ENCODE assay signal across 8 mouse cellular contexts in the genomic region with DNA sequence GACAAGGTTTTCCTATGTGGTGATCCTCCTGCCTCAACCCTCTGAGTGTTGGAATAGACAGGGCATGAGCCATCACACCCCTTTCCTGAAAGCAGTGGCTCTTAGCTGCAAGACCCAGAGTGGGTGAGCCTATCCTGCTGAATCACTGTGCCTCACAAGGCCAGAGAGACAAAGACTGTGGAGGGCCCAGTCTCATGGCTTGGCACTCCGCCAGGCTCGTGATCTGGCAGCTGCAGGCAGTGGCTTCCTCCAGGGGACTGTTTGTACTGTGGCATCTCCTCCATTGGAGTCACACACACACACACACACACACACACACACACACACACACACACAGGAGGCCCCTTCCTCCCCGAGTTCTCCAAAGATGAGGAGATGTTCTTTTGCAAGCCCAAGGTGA. TPM values are rescaled to one million over a fixed set of nuclear protein-coding genes. Genes with fewer than 3 reads are reported as not detected.
DNase-seq lines count a peak whose midpoint lies in the region; ATAC-seq and TF ChIP-seq lines count a peak whose summit lies in the region.

No protein-coding gene starts in this region.

- no peak for TF ChIP-seq CTCF in heart, postnatal 0 days (IDR thresholded peaks at IDR 0.05; ENCODE audit: low read depth)

- H3K4me3 ChIP-seq in neural tube, embryonic 11.5 days (ENCODE audit: low read depth, low read length), result no peak overlapping the region
- no peak overlapping the region for H3K4me3 ChIP-seq in forebrain, embryonic 12.5 days (replicated peaks)
- no peak overlapping the region for H3K4me3 ChIP-seq in heart, postnatal 0 days (ENCODE audit: low read depth, low read length)
- H3K4me3 ChIP-seq in lung, embryonic 16.5 days (ENCODE audit: low read length), result no peak overlapping the region

- H3K27ac ChIP-seq in neural tube, embryonic 11.5 days (ENCODE audit: low read depth, low read length), result no peak overlapping the region
- peak overlapping the region; percentile 79 for H3K27ac ChIP-seq in forebrain, embryonic 12.5 days
- peak overlapping the region; percentile 85 for H3K27ac ChIP-seq in heart, postnatal 0 days (ENCODE audit: low read depth)
- H3K27ac ChIP-seq in lung, embryonic 16.5 days (ENCODE audit: low read length), result peak overlapping the region; percentile 17; the same call in 1 of the 2 replicates

- H3K4me1 ChIP-seq in neural tube, embryonic 11.5 days (ENCODE audit: control insufficient read depth, insufficient read depth, low read length), result no peaks in the 10 kb centered on the region
- peaks cover 9% of the 10 kb centered on the region for H3K4me1 ChIP-seq in forebrain, embryonic 12.5 days
- peaks cover 9% of the 10 kb centered on the region for H3K4me1 ChIP-seq in heart, postnatal 0 days (ENCODE audit: control insufficient read depth, insufficient read depth)
- H3K4me1 ChIP-seq in lung, embryonic 16.5 days (replicated peaks; ENCODE audit: control insufficient read depth, insufficient read depth, low read length), result peaks cover 5% of the 10 kb centered on the region

- no peaks in the 10 kb centered on the region for H3K27me3 ChIP-seq in neural tube, embryonic 11.5 days (ENCODE audit: control insufficient read depth, insufficient read depth, low read length)
- H3K27me3 ChIP-seq in forebrain, embryonic 12.5 days, result no peaks in the 10 kb centered on the region
- H3K27me3 ChIP-seq in heart, postnatal 0 days (ENCODE audit: control insufficient read depth, insufficient read depth, low read length), result no peaks in the 10 kb centered on the region
- no peaks in the 10 kb centered on the region for H3K27me3 ChIP-seq in lung, embryonic 16.5 days (ENCODE audit: control insufficient read depth, insufficient read depth, low read depth, low read length)

- no peaks in the 10 kb centered on the region for H3K36me3 ChIP-seq in neural tube, embryonic 11.5 days (ENCODE audit: control insufficient read depth, insufficient read depth, low read length)
- H3K36me3 ChIP-seq in forebrain, embryonic 12.5 days (replicated peaks), result no peaks in the 10 kb centered on the region
- no peaks in the 10 kb centered on the region for H3K36me3 ChIP-seq in heart, postnatal 0 days (replicated peaks; ENCODE audit: control insufficient read depth, insufficient read depth, low read length)
- H3K36me3 ChIP-seq in lung, embryonic 16.5 days (ENCODE audit: control insufficient read depth, insufficient read depth, low read length), result no peaks in the 10 kb centered on the region

- ATAC-seq in neural tube, embryonic 11.5 days (ENCODE audit: insufficient read depth, low FRiP score, low TSS enrichment), result peak; percentile 60; the same call in 1 of the 2 replicates
- ATAC-seq in forebrain, embryonic 12.5 days (ENCODE audit: low FRiP score), result peak; percentile 93
- ATAC-seq in heart, postnatal 0 days (ENCODE audit: insufficient read depth, low read depth), result peak; percentile 93
- peak; percentile 94 for ATAC-seq in lung, embryonic 16.5 days (ENCODE audit: low read depth)

- no peak overlapping the region for H3K4me2 ChIP-seq in neural tube, embryonic 11.5 days (ENCODE audit: low read depth)
- no peak overlapping the region for H3K4me2 ChIP-seq in forebrain, embryonic 12.5 days
- H3K4me2 ChIP-seq in heart, postnatal 0 days (ENCODE audit: low read depth, low read length), result no peak overlapping the region
- H3K4me2 ChIP-seq in lung, embryonic 16.5 days (ENCODE audit: low read depth, low read length), result no peak overlapping the region

- no peak overlapping the region for H3K9ac ChIP-seq in neural tube, embryonic 11.5 days (ENCODE audit: low read length)
- no peak overlapping the region for H3K9ac ChIP-seq in forebrain, embryonic 12.5 days
- no peak overlapping the region for H3K9ac ChIP-seq in heart, postnatal 0 days (replicated peaks; ENCODE audit: low read depth, low read length)
- 0 out of 2 replicates have a peak overlapping the region, but pooled peaks have one; percentile 6 for H3K9ac ChIP-seq in lung, embryonic 16.5 days (ENCODE audit: low read length)

- 78% methylated on average over 3 of the region's 3 CpGs for WGBS in neural tube, embryonic 11.5 days
- WGBS in forebrain, embryonic 12.5 days, result 36% methylated on average over 3 of the region's 3 CpGs
- WGBS in heart, postnatal 0 days, result 21% methylated on average over 3 of the region's 3 CpGs
- 19% methylated on average over 3 of the region's 3 CpGs for WGBS in lung, embryonic 16.5 days

- TF ChIP-seq EP300 in heart, postnatal 0 days (IDR thresholded peaks at IDR 0.05; ENCODE audit: low read depth), result peak; percentile 97

- peak; percentile 72 for DNase-seq in neural tube, embryonic 11.5 days (ENCODE audit: low spot score)
- no peak for DNase-seq in neural tube, embryonic 10.5 days (ENCODE audit: extremely low spot score, low spot score)
- DNase-seq in heart, postnatal 0 days (ENCODE audit: low spot score), result peak; percentile 91
- DNase-seq in kidney, postnatal 36 days, result peak; percentile 93 to 96
- DNase-seq in ovary, postnatal 10 days (ENCODE audit: low spot score), result peak; percentile 32
- peak; percentile 76 to 79 for DNase-seq in thymus, postnatal 10 days (ENCODE audit: low spot score in 2 of 2)

- no peaks in the 10 kb centered on the region for H3K9me3 ChIP-seq in neural tube, embryonic 11.5 days (ENCODE audit: control insufficient read depth, low read length)
- no peaks in the 10 kb centered on the region for H3K9me3 ChIP-seq in forebrain, embryonic 12.5 days
- no peaks in the 10 kb centered on the region for H3K9me3 ChIP-seq in heart, postnatal 0 days (replicated peaks; ENCODE audit: control insufficient read depth, low read length)
- H3K9me3 ChIP-seq in lung, embryonic 16.5 days (ENCODE audit: control insufficient read depth, low read length), result no peaks in the 10 kb centered on the region

RNA-seq across cellular contexts. Expression of gene Psap, which starts 15.0 kb away (rescaled TPM):
- polyA plus RNA-seq in neural tube, embryonic 11.5 days (2014; fragmentation: Nextera tagmentation; extraction: Ambion mirVana), result 79.6 and 84.2 TPM in 2 replicates
- 86.9 and 90.5 TPM in 2 replicates for polyA plus RNA-seq in forebrain, embryonic 12.5 days (2016; fragmentation: Nextera tagmentation; extraction: Ambion mirVana)
- total RNA-seq in heart, postnatal 0 days (2014; rRNA removed; ENCODE audit: low replicate concordance), result 464 and 479 TPM in 2 replicates
- 135 and 139 TPM in 2 replicates for polyA plus RNA-seq in heart, postnatal 0 days (2015; fragmentation: Nextera tagmentation; extraction: Ambion mirVana)
- 131 and 132 TPM in 2 replicates for polyA plus RNA-seq in lung, embryonic 16.5 days (2015; fragmentation: Nextera tagmentation; extraction: Ambion mirVana)

RNA-seq across cellular contexts. Expression of gene Chst3, which starts 43.3 kb away (rescaled TPM):
- 1.6 and 1.7 TPM in 2 replicates for polyA plus RNA-seq in neural tube, embryonic 11.5 days (2014; fragmentation: Nextera tagmentation; extraction: Ambion mirVana)
- 3.7 and 4.0 TPM in 2 replicates for polyA plus RNA-seq in forebrain, embryonic 12.5 days (2016; fragmentation: Nextera tagmentation; extraction: Ambion mirVana)
- 2.2 and 2.4 TPM in 2 replicates for total RNA-seq in heart, postnatal 0 days (2014; rRNA removed; ENCODE audit: low replicate concordance)
- polyA plus RNA-seq in heart, postnatal 0 days (2015; fragmentation: Nextera tagmentation; extraction: Ambion mirVana), result 0.20 and 0.27 TPM in 2 replicates
- polyA plus RNA-seq in lung, embryonic 16.5 days (2015; fragmentation: Nextera tagmentation; extraction: Ambion mirVana), result 1.8 and 2.1 TPM in 2 replicates
